Mouse (Mus musculus) megakaryocyte, embryonic 14.5 days (primary cell): ENCODE results near the gene Izumo4.

Experiments used
- FLI1 ChIP-seq: IDR thresholded peaks from 2 replicates; pipeline ENCODE4 v1.6.1; 2012; ENCODE audit warnings: low read length, inconsistent platforms, mixed read lengths
- GATA1 ChIP-seq: IDR thresholded peaks from 3 replicates; pipeline ENCODE4 v1.6.1; 2012; ENCODE audit warnings: mixed read lengths, low read length, inconsistent platforms, borderline replicate concordance

- no peak for TF ChIP-seq FLI1
- TF ChIP-seq GATA1, result no peak
These were observed 40.4 kb downstream of the Izumo4 start, which contains the start of gene Ap3d1 for GRCm38 (mm10) chr10:80742180-80742978.
